Mouse (Mus musculus) monocyte, adult 2 months (primary cell): ENCODE data around the gene Spata45.
"Not testable (repeated sequence)": the region's sequence is repeated elsewhere in the genome, so short reads cannot be mapped to it uniquely, and the experiment has no call there.

Experiments used
- DNase-seq, 2 experiments: peaks; one replicate each; pipeline ENCODE4 v3.0.0; 2022; ENCODE audit warnings: low spot score in 2 of 2, low read depth in 1 of 2

Gene Spata45

DNA sequence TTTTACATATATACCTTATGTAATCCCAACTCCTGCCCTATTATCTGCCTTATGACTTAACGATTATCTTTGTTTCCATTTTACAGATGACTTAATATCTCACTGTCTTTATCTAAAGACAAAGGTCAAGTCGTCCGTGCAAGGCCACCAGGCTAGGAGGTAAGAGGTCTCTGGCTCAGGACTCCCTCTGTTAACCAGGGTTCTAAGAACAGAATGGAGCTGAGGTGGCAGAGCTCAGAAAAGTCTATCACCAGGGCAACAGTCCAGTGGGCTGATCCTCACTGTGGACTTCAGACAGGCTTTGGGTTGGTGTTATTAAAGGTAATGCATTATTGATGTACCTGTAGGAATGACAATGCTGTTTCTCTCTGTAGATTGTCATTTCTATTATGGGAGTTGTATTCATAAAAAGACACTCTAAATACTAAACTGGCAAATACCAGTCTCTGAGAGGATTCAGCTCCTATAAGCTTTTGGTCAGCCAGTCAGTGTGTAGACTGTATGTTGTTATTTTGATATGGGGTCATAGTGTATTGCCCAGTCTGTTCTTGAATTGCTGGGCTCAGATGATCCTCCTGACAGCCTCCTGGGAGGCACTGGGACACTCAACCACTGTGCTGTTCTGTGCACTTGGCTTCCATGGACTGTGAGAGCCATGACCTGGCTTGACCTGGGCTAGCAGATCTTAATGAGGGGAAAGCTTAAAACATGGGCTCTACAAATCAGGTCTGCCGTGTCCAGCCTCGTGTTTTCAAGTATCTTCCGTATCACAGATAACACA, at the start of gene Spata45:
Spata45 (plus strand) TSS at position 86 of the 781 bp plus-strand sequence.
- no peak for DNase-seq

DNA sequence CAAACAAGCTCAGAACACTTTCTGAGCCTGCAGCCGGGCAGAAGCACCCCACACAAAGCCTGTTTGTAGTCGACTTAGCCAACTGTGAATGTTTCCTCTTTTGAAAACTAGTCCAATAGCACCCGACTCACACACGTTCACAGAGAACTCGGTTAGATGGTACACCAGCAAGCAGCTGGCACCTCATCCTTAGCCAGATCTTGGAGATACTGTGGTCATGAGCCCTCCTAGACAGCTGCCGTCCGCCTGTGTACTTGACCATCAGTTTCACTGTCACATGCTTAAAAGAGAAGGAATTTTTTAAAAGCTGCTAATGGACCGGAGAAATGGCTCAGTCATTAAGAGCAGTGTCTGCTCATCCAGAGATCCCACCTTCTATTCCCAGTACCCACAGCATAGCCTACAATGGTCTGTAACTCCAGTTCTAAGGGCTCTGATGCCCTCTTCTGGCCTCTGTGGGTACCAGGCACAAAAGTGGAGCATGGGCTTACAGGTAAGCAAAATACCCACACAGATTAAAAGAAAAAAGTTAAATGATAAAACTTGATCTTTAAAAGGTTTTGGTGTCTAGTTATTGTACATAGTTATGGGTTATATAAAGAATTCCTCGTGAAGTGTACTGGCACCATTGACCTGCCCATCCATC, 46.9 kb upstream of the Spata45 start:
- no peak for DNase-seq

DNA sequence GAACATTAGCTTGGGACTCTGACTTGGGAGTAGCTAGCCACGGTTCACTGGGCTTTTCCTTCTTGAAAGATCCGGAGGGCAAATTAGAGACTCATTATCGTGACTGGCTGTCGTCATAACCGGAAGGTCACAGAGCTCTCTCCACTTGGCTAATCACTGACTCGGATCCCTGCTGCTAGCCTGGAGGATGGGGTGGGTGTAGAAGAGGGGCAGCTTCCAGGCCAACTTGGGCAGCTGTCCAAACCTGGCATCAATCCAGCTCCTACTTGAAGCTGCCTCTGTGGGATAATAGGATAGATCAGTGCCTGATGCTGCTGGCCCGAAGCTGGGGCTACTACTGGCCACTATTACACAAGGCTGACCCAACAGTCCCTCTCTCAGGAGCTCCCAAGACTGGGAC, 40.9 kb upstream of the Spata45 start:
- no peak for DNase-seq

DNA sequence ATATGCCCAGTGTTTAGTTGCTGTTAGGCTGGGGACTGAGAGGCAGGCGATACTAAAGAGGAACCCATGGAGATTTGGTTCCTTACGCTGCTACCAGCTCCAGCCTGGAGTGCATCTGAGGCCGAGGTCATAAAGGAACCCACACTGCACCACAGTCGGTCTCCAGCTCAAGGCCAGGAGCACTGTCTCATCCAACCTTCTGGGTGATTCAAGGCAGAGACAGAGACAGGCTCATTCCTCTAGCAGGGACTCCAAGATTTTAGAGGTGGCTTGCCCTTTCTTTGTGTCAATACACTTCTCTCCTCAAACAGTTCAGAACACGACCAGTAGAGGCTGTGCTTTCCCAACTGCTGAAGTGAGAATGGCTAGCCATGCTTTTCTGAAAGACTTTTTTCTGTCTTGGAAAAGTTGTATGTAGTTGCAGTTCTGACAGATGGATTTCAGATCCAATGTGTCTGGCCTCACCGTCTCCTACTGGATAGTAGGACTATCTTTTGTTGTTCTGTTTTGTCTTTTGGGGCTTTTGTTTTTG, 40.0 kb upstream of the Spata45 start:
- no peak for DNase-seq

DNA sequence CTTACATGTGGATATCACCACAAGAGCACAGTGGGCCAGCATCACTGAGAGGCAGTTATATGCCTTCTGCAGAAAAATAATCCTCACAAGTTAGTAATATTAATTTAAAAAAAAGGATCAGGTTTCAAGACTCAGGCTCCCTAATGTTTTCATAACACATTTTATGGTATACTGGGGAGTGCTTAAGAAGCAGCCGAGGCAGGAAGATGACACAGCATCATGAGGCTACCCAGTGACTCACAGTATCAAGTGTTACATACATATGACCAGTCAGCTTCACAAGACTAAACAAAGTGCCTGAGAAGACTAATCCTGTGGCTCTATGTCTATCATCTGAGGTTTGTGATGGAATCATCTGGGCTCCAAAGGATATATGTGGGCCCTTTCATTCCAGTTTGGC, 38.4 kb upstream of the Spata45 start:
- DNase-seq: no peak

DNA sequence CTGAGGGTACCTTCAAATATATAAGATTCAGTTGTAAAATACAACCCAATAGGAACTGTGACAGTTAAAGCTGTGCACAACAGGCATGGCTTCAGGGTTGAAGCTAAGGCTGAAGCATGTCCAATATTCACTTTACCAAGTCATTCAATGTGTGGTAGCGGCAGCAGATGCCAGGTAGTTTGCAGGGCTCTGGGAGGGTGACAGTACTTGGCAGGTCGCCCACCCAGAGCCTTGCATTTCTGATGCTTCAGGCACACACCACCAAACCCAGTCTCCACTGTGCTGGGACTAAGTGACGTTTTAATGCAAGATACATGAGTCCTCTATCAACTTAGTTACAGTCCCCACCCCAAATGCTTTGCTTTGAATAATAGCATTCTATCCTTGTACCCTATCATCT, 35.8 kb upstream of the Spata45 start:
- DNase-seq: no peak

DNA sequence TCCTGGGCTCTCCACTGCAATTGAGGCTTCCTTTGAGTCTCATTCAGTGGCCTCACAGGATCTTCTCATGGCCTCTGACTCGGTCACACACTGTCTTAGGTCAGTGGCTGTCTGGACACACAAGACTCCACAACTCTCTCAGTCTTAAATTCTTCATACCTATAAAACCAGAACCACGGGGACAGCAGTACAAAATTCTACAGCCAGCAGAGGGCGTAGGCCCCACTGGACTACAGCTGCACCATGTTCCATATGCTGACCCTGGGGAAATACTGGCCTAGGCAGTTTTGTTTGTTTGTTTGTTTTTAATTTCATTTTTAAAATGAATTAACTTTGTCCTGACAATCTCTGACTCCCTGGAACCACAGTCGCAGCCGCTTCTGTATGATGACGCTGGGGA, 34.2 kb upstream of the Spata45 start:
- no peak for DNase-seq

DNA sequence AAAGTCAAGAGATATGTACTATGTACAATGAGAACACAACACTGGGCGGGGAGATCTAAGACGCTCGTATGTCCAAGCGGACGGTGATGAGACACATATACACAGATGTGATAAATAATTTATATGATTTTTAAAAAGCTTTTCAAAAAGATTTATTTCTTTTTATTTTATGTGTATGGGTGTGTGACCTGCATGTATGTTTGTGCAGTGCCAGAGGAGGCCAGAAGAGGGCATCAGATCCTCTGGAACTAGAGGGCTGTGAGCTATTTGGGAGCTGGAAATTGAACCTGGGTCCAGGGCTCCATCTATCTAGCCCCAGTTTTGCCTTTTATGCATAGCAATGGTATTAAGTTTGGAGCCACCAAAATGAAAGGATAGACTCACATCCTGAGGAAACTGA, 27.7 kb upstream of the Spata45 start:
- no peak for DNase-seq

DNA sequence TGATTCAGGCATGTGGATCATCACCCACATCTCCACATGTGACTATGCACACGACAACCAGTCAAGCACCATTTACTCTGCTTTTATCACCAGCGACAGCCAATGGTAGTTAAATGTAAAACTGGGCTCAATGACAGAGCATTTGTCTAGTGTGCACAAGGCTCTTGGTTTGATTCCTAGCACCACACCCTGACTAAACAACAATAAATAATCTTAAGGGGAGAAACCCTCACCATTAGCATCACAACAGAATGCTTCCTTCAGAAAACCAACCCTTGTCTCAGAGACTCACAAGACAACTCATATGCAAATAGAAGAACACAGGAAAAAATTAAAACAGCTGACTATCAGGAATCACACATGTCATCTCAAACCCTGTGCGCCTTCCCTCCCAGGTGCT, 22.2 kb upstream of the Spata45 start:
- DNase-seq: no peak

DNA sequence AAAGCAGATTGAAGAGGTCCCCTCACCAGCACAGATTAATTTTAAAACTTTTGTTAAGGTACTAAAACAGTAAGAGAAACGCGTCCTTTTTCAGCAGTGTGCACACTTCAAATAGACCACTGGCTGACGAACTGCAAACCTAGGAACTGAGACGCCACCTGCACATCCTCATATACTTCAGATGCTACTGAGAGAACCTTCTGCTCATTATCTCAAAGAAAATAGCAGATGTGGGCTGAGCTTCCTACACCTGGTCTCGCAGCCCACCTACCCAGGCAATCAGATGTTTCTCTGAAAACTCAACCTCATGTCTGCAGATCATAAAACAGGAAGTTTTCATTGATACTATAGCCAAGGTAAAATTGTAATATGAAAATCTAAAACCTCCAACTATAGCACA, 16.6 kb upstream of the Spata45 start:
- DNase-seq: no peak

DNA sequence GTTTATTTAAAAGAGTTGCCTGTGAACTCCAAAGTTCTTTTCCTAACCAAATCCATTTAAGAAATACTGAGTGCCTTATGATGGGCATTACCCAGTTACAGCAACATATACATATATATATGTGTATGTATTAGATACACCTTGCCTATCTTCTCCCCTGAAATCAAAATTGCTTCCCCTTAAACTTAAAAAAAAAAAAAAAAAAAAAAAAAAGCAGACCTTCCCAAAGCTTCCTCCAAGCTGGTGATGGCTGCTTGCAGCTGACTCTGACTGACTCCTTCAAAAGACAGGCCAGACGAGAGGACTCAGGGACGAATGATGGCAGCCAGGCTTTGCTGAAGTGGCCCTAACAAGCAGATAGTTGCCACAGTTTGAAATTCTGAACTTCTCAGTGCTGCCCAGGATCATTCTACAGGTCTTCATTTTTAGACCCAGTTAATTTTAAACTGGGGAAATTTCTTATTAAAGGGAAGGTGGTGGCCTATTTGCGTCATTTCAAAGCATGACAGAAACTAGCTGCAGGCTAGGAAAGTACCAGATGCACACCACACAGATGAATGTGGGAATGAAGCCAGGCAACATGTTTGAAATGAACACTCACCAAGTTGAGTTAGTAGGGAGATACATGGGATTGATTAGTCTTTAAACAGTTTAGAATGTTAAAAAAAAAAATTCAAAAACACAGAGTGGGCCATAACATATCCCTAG, 16.1 kb upstream of the Spata45 start:
- no peak for DNase-seq

DNA sequence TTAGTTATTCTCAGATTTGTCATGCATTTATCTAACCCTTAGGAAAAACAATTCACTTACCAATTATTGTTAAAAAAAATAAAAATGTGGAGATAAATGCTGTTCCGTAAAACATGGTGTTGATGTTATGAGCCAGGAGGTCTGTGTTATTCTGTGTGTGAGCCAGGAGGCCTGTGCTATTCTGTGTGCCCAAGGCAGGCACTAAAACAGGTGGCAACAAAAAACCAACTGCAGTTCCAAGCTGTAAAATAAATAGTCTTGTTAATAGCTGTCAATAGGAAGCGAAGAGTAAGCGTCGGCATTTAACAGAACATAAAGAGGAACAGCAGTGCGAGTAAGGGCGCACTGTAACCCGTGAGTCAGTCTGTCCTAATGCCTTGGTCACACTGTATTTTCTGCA, 15.4 kb upstream of the Spata45 start:
- no peak for DNase-seq

DNA sequence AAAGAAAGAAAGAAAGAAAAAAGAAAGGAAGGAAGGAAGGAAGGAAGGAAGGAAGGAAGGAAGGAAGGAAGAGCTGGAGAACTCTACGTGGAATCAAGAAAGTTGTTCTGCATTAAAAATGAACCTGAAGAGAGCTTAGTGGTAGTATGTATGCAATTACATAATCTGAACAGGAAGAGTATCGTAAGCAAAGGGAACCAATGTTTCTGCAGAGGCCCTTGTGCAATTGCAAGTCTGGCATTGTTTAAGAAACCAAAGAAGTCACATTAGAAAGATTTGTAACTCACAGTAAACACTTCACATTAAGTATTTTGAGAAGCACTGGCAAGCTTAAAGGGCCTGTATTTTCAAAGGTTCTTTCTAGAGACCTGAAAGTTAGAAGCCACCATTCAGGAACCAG, 13.3 kb upstream of the Spata45 start:
- DNase-seq: no peak

DNA sequence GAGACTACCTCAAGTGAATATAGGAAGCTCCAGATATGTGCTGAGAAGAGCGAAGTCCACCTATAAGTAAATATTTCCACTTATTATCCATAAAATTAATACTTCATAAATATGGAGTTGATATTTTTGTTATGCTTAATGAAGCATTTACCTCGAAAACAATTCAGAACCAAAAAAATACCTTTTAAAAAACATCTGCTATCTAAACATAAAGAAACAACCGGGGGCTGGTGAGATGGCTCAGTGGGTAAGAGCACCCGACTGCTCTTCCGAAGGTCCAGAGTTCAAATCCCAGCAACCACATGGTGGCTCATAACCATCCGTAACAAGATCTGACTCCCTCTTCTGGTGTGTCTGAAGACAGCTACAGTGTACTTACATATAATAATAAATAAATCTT, 12.6 kb upstream of the Spata45 start:
- DNase-seq: not testable (repeated sequence)

DNA sequence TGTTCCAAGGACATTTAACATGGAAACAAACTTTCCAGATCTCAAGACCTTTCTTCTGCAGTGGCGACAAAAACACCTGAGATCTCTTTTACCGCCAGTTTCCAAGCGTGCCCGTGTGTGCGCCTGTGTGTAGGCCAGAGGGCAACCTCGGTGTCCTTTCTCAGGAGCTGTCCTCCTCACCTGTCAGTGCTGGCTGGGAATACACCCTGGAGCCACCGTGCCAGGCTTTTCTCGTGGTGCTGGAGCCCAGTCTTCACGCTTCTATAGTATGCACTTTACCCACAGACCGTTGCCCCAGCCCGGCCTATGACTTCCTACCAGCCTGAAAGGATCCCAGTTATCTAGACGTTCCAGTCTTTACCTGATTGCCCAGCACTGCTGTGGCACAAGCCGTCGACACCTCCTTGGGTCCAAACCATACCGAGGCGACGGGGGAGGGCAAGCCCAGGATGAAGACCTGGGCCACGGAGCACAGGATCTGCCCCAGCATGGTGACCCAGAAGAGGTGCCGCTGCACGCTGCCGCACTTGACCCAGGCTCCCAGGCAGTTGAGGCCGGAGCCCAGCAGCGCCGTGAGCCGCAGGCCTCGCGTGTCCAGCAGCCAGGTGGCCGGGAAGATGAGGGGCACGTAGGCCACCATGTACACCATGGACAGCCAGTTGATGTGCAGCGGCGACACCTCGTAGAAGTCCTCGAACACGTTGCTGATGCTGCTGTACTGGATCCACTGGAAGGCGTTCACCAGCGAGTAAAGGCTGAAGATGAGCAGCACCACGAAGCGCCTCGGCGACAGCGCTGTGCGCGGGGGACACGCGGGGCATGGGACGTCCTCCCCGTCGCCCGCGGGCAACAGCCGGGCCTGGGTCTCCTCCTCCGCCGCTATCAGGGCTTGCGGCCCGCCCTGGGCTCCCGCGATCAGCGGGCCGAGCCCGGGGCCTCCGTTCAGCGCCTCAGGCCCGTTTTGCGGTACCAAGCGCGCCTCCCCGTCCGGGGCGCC, 11.1 kb upstream of the Spata45 start:
- DNase-seq: no peak

DNA sequence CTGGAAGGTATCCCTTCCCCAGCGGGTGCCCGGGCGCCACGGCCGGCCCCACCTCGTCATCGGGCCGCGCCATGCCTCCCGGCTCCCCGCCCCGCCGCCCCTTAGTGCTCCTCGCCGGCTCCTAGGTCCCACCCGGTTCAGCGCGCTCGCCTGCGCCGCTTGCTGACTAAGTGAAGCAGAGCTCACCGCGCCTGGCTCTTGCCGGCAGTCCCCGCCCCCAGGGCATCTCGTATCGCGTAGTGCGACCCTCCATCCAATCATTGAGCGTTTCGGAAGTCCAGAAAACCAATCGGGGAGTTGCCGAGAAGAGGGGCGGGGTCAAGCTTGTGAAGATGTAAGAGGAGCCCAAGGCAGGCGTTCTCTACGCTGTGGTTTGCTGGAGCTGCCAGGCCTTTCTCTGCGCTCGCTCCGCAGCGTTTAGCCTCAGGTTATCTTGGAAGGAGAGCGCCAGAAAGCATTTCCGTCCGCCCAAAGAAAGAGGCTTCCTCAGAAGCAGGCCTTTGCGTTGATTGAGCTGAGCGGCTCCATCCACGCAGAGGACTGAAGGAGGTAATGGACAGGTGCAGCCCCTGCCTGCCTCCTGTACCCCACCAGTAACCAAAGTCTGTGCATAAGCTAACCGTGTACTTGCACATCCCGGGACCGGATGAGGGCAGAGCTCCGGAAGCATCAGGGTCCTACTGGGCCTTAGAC, 10.3 kb upstream of the Spata45 start, which contains the start of gene Flvcr1:
Flvcr1 (minus strand) TSS at position 138 of the 693 bp plus-strand sequence.
- peak; percentile 96 to 97 for DNase-seq

DNA sequence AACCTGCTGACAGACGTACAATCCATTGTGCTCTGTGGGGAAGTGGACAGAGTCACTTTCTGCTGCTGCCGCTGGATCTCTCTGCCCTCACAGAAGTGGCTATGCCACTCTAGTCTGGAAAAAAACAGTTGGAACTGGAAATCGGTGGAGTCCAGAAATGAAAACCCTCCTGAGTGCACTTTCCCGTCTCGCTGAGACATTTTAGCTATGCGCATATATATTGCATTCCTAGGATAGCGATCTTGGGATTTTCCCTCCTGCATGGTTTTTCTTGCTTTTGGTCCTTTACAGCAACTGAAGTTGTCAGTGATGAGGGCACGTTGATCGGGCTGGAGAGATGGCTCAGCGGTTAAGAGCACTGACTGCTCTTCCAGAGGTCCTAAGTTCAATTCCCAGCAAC, 6.3 kb upstream of the Spata45 start:
- DNase-seq: no peak

DNA sequence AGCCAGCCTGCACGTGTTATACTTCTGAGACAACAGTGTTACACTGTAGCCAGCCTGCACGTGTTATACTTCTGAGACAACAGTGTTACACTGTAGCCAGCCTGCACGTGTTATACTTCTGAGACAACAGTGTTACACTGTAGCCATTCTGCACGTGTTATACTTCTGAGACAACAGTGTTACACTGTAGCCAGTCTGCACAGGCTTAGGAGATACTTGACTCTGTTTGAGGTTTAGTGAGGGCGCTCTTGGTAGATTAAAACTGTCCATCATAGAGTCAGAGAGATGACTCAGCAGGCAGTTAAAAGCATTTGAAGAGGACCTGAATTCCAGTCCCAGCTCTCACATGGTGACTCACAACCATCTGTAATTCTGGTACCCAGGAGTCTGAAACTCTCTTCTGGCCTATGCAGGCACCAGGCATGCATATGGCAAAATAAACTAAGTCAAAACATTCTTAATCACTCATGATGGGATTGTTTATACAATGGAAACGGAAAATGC, 5.5 kb upstream of the Spata45 start:
- not testable (repeated sequence) for DNase-seq

DNA sequence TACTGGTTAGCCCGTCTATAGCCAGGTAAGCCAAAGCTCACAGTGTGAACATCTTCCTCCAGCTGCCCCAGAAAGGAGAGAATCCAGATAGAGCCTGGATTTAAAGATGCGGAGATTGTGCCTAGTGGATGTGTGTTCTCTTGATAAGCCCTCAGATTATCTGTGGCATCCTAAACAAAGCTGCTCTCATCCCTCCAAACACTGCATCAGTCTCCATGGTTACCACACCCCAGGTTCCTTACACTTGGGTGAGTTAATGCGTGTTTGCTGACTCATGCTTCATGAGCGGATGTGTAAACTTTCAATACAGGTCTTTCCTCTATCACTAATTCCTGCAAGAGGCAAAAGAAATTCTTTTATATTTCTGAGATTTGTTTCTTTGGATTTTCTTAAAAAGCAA, 790 bp upstream of the Spata45 start:
- DNase-seq: no peak

DNA sequence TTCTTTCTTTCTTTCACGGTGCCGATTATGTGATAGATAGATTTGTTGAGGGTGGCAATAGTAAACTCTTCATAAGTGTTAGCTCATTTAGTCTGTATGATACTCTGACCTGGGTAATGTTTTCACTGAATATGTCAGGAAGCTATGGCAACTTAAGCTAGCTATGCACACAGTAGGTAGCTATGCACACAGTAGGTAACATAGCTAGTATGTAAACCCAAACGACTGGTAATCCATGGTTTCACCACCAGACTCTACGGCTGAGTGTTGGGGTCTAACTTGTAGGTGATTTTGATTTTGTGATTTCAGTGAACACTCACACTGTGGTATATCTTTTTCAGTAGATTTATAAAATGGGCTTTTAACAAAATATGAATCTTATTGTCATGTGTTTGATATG, 1.6 kb downstream of the Spata45 start:
- no peak for DNase-seq
